Mouse (Mus musculus) brain, embryonic 14.5 days (tissue): ENCODE data around the gene Ywhab.

Experiments
- CTCF ChIP-seq: fragments of 200-500 bp; IDR thresholded peaks from 2 replicates; pipeline ENCODE4 v1.5.1; 2012; ENCODE audit warnings: inconsistent platforms, mild to moderate bottlenecking, moderate library complexity, borderline replicate concordance; ENCODE audit not compliant: insufficient read depth, insufficient read length; ENCODE audit errors: extremely low read depth
- POLR2A ChIP-seq: fragments of 200-500 bp; IDR thresholded peaks from 2 replicates; pipeline ENCODE4 v1.6.1; 2012; ENCODE audit warnings: mild to moderate bottlenecking, inconsistent platforms, borderline replicate concordance; ENCODE audit not compliant: poor library complexity, insufficient read depth, insufficient read length, severe bottlenecking; ENCODE audit errors: extremely low read depth

DNA sequence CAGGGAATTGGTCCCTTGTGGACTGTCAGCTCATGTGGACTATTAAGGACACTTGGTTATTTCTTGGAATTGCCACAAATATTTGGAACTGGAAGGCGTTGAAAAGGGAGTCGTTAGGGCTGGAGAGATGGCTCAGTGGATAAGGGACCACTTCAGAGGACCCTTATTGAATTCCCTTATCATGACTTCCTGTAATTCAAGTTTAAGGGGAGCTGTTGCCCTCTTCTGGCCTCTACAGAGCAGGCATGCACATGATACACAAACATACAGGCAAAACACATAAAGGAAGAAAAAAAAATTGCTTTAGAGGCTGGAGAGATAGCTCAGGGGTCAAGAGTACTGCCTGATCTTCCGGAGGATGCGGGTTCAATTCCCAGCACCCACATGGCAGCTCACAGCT is 25.2 kb downstream of the Ywhab start:
- no peak for TF ChIP-seq CTCF
- TF ChIP-seq POLR2A, result no peak
